Mouse (Mus musculus) mouse trophoblast stem cell (cell line): ENCODE data around the gene Heatr9.
"Not testable (repeated sequence)": the region's sequence is repeated elsewhere in the genome, so short reads cannot be mapped to it uniquely, and the experiment has no call there.

ENCODE experiments used
- in situ Hi-C, 2 experiments: fragments of 300-500 bp; cut with MseI, MboI; formaldehyde crosslinking; loops; 2 replicates in 1 of 2; 3 replicates in 1 of 2; pipeline ENCODE4 v1.15.1; 2025

Heatr9 gene

GRCm38 (mm10) chr11:83522075-83522474, at the start of gene Heatr9:
TSS of gene Heatr9 (minus strand) at chr11:83522175.
- in situ Hi-C loops, result no loop called here

GRCm38 (mm10) chr11:83570189-83570588, 48.2 kb upstream of the Heatr9 start:
- in situ Hi-C loops, result no loop called here

GRCm38 (mm10) chr11:83569249-83569648, 47.3 kb upstream of the Heatr9 start:
- in situ Hi-C loops, result no loop called here

- in situ Hi-C loops, result no loop called here
These were observed 46.8 kb upstream of the Heatr9 start for GRCm38 (mm10) chr11:83568786-83569185.

- in situ Hi-C loops, result no loop called here
These were observed 46.1 kb upstream of the Heatr9 start for GRCm38 (mm10) chr11:83568061-83568460.

- in situ Hi-C loops, result no loop called here
These were observed 45.3 kb upstream of the Heatr9 start for GRCm38 (mm10) chr11:83567311-83567710.

GRCm38 (mm10) chr11:83566617-83567016, 44.6 kb upstream of the Heatr9 start:
- in situ Hi-C loops, result no loop called here

- in situ Hi-C loops, result no loop called here
These were observed 41.8 kb upstream of the Heatr9 start for GRCm38 (mm10) chr11:83563754-83564153.

- in situ Hi-C loops, result no loop called here
These were observed 40.4 kb upstream of the Heatr9 start for GRCm38 (mm10) chr11:83562311-83562887.

GRCm38 (mm10) chr11:83560405-83560804, 38.4 kb upstream of the Heatr9 start:
- in situ Hi-C loops, result no loop called here

GRCm38 (mm10) chr11:83557074-83557473, 35.1 kb upstream of the Heatr9 start:
- in situ Hi-C loops, result loop anchor here (5.0 kb wide), 3 partner anchors 75 to 180 kb away; no protein-coding TSS in a partner anchor

- in situ Hi-C loops, result loop anchor here (5.0 kb wide), 3 partner anchors 76 to 181 kb away; no protein-coding TSS in a partner anchor
These were observed 34.3 kb upstream of the Heatr9 start for GRCm38 (mm10) chr11:83556085-83556781.

GRCm38 (mm10) chr11:83551668-83552067, 29.7 kb upstream of the Heatr9 start:
- in situ Hi-C loops, result no loop called here

GRCm38 (mm10) chr11:83551037-83551436, 29.1 kb upstream of the Heatr9 start:
- in situ Hi-C loops, result not testable (repeated sequence)

GRCm38 (mm10) chr11:83550186-83550632, 28.2 kb upstream of the Heatr9 start:
- in situ Hi-C loops, result no loop called here

- in situ Hi-C loops, result no loop called here
These were observed 22.2 kb upstream of the Heatr9 start for GRCm38 (mm10) chr11:83544214-83544613.

GRCm38 (mm10) chr11:83541415-83541814, 19.4 kb upstream of the Heatr9 start:
- in situ Hi-C loops, result no loop called here

- in situ Hi-C loops, result no loop called here
These were observed 19.0 kb upstream of the Heatr9 start for GRCm38 (mm10) chr11:83540931-83541330.

- in situ Hi-C loops, result no loop called here
These were observed 16.8 kb upstream of the Heatr9 start for GRCm38 (mm10) chr11:83538705-83539314.

- in situ Hi-C loops, result no loop called here
These were observed 14.9 kb upstream of the Heatr9 start for GRCm38 (mm10) chr11:83536831-83537230.

GRCm38 (mm10) chr11:83534609-83535423, 12.8 kb upstream of the Heatr9 start:
- in situ Hi-C loops, result no loop called here

GRCm38 (mm10) chr11:83534143-83534542, 12.2 kb upstream of the Heatr9 start:
- in situ Hi-C loops, result no loop called here
